Mouse (Mus musculus) testis, adult 2 months (tissue): ENCODE results near the gene Nfs1. TPM values are rescaled to one million over a fixed set of nuclear protein-coding genes. Genes with fewer than 3 reads are reported as not detected.

Experiments
- H3K27ac ChIP-seq: fragments of 200-500 bp; 2 replicates; pipeline ENCODE4 v1.5.1; 2012; ENCODE audit warnings: low read depth, low read length; ENCODE audit not compliant: control insufficient read depth, insufficient read depth
- H3K27me3 ChIP-seq: fragments of 200-500 bp; 2 replicates; pipeline ENCODE4 v1.6.1; 2012; ENCODE audit warnings: mild to moderate bottlenecking, low read length, moderate library complexity; ENCODE audit not compliant: control insufficient read depth, insufficient read depth
- H3K36me3 ChIP-seq: fragments of 200-500 bp; 2 replicates; pipeline ENCODE4 v1.6.1; 2012; ENCODE audit warnings: mild to moderate bottlenecking, low read length; ENCODE audit not compliant: control insufficient read depth, insufficient read depth
- H3K4me1 ChIP-seq: fragments of 200-500 bp; 2 replicates; pipeline ENCODE4 v1.6.1; 2012; ENCODE audit warnings: low read length; ENCODE audit not compliant: control insufficient read depth, insufficient read depth
- H3K4me3 ChIP-seq: fragments of 200-500 bp; 2 replicates; pipeline ENCODE4 v1.5.1; 2012; ENCODE audit warnings: low read depth, mild to moderate bottlenecking, low read length, moderate library complexity, mixed read lengths; ENCODE audit not compliant: control insufficient read depth
- CTCF ChIP-seq: fragments of 200-500 bp; IDR thresholded peaks from 2 replicates; pipeline ENCODE4 v1.5.1; 2012; ENCODE audit warnings: low read depth, mild to moderate bottlenecking, inconsistent platforms, low read length, moderate library complexity; ENCODE audit not compliant: control insufficient read depth, insufficient read depth, insufficient replicate concordance
- POLR2A ChIP-seq: fragments of 200-500 bp; IDR thresholded peaks from 2 replicates; pipeline ENCODE4 v1.6.1; 2012; ENCODE audit warnings: low read depth, mild to moderate bottlenecking, inconsistent platforms, low read length, moderate library complexity; ENCODE audit not compliant: control insufficient read depth
- polyA plus RNA-seq: library from polyadenylated mRNA; depleted of rRNA; stranded (reverse); fragments of >200 nt; gene quantifications from 2 replicates; pipeline ENCODE4 v1.2.3, GENCODE M21; 2012

Gene Nfs1
- polyA plus RNA-seq, 1 experiment, result 42.8 TPM

DNA sequence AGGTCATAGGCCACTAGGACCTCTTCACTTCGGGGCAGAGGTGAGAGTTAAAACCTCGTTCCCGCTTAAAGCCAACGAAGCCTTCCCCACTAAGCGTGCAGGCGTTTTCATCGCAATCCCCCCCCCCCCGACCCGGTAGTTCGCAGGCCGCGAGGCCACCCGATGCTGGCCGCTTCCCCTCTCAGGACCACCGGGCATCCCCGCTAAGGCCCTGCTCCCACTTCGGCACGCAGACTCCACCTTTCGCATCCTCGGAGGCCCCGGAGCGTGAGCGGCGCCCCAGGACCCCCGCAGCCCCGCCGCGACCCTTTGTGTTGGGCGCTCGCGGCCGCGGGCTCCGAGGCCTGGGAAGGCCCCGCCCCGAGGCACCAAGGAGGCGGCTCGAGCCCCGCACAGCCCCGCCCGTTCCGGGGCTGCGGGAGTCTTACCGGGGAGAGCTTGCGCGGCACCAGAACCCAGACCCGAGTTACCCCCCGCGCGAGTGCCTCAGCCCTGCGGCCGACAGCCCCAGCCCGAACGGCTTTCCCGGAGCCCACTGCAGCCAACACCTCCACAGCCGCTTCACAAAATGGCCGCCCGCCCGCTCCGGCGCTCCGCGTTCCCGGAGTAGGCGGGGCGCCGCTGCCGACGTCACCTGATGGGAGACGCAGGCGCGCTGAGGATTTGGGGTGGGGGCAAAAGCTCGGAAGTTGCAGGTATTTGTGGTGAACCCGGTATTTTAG, 32.5 kb downstream of the Nfs1 start, which contains the start of the genes Cpne1 and Rbm12:
Cpne1 (minus strand) TSS at position 608 of the 722 bp plus-strand sequence.
Rbm12 (minus strand) TSS at position 621 of the 722 bp plus-strand sequence.
- H3K4me1 ChIP-seq, result no peaks in the 10 kb centered on the region
- H3K27me3 ChIP-seq, result no peaks in the 10 kb centered on the region
- no peaks in the 10 kb centered on the region for H3K36me3 ChIP-seq
- peak within 1 kb of the TSS; percentile 91 for H3K27ac ChIP-seq
- TF ChIP-seq CTCF (no peak), POLR2A (peak; percentile 66)
- peak within 1 kb of the TSS; percentile 90 for H3K4me3 ChIP-seq

DNA sequence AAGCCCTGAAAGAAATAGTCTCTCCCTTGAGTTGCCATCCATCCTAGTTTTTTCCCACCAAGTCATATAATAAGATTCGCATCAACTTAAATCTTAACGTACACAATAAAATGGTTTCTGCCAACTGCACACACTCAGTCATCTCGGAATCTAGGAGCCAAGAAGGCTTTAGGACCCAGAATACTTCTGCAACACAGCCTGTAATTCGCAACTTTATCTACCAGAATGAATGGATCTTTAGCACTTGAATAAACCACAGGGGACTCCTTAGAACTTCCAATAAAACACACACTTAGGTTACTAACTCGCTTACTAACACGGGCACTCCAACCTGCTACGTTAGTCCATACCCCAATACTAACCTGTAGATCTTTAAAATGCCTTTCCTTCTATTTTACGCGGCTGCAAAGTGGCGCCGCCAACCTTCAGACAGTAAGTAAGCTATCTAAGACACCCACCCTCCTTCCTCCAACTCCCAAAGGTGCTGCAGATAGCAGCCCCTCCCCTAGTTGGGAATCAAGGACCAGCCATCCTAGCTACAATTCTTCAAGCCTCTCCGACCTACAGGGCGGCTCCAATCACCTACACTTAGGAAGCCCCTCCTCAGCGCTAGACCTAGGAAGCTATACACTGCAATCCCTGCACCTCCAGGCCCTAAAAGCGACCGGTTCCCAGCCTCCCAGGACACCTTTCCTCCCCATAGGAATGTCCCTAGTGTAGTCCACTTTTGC, 33.2 kb downstream of the Nfs1 start:
- Histone ChIP-seq H3K36me3 (no peaks in the 10 kb centered on the region), H3K27me3 (no peaks in the 10 kb centered on the region), H3K4me1 (no peaks in the 10 kb centered on the region), H3K27ac (peak overlapping the region; percentile 91), H3K4me3 (peak overlapping the region; percentile 90)
- no peak for TF ChIP-seq POLR2A
- no peak for TF ChIP-seq CTCF

DNA sequence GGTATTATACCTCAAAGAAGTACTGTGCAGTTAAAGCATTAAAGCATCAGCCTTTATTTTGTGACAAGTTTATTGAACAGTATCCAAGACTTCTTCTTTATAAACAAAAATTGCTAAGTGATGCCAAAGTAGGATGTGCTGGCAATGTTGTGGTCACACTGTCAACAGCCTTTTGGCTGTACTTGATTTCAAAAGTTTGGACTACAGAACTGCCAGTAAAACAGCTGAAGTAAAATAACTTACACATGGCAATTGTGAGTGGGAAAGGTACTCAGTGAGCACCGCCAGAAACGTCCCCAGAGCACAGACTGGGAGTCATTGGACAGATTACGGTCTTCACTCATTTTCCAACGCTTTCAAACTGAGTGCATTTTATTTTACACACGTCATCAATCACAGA, 52.1 kb downstream of the Nfs1 start:
- H3K4me1 ChIP-seq, result no peaks in the 10 kb centered on the region
- H3K27me3 ChIP-seq, result no peaks in the 10 kb centered on the region
- no peak overlapping the region for H3K4me3 ChIP-seq
- H3K27ac ChIP-seq, result no peak overlapping the region
- TF ChIP-seq POLR2A (no peak), CTCF (no peak)
- no peaks in the 10 kb centered on the region; the same call in 1 of the 2 replicates for H3K36me3 ChIP-seq

DNA sequence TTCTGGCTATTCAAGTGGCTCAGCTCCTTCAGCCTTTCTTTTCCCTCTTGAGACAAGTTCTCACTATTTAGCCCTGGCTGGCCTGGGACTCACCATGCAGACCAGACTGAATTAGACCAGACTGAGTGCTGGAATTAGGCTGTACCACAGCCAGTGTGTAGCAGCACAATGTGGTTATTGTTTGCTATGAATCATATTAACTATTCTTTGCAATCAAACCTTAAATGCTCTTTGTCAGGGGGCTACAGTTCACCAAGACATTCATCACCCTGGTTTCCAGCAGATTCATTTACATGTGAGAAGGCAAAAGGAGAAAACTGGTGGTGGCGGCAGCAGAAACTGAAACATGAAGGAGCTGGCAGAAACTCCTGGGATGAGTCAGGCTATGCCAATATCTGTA, 54.2 kb downstream of the Nfs1 start:
- TF ChIP-seq CTCF (no peak), POLR2A (no peak)
- Histone ChIP-seq H3K4me1 (no peaks in the 10 kb centered on the region), H3K36me3 (no peaks in the 10 kb centered on the region; the same call in 1 of the 2 replicates), H3K4me3 (no peak overlapping the region), H3K27ac (no peak overlapping the region), H3K27me3 (no peaks in the 10 kb centered on the region)

DNA sequence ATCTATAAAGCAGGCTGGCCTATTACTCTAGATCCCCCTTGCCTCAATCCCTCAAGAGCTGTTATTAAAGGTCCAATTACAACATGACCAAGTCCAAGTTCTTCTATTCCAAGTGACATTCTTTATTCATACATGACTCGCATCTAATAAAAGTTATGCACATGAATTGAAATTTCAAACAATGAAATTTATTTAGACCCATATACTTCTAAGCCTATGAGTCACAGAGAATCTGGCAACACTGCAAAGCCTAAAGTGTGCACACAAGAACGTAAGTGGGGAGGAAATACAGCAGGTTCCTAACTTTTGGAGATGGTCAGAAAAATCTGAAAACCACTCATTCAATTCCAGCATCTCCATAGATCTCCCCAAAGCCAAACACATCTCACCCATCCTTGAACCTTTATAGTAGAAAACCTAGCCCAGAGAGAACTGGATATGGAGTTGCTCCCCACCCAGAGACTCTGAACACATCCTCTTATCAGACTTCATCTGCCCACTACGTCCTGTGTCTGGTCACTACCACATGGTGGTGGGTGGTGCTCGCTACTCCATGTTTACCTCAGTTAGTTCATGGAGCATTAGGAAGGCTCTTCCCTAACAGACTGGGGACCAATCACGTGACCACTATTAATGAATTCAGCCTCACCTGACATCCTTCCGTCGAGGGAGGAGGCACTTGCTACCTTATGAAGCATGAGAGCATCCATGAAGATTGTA, 56.4 kb downstream of the Nfs1 start:
- TF ChIP-seq CTCF, result no peak
- TF ChIP-seq POLR2A, result no peak
- no peaks in the 10 kb centered on the region; the same call in 1 of the 2 replicates for H3K36me3 ChIP-seq
- no peak overlapping the region for H3K4me3 ChIP-seq

DNA sequence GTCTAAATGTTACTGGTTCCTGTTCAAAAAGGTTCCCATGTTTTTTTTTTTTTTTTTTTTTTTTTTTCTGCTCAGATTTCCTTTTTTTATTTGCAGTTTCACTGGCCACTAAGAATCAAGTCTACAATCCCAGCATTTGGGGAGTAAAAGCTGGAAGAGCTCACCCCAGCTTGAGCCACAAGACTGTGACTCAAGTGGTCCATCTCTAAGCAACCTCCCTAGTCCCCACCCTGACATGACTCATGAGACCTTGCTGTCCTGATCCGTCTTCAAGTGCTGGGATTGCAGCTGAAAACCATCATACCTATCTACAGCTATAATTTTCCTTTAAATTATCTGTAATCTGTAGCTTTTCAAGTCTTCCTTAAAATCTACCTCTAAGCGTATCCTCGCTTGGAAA, 59.4 kb downstream of the Nfs1 start:
- H3K27ac ChIP-seq, result no peak overlapping the region
- TF ChIP-seq CTCF (no peak), POLR2A (no peak)
- H3K4me1 ChIP-seq, result no peaks in the 10 kb centered on the region
- no peaks in the 10 kb centered on the region for H3K27me3 ChIP-seq
- H3K4me3 ChIP-seq, result no peak overlapping the region
- no peaks in the 10 kb centered on the region for H3K36me3 ChIP-seq

More for the DNA sequence above, 56.4 kb downstream of the Nfs1 start:
- Histone ChIP-seq H3K27ac (no peak overlapping the region), H3K27me3 (no peaks in the 10 kb centered on the region), H3K4me1 (no peaks in the 10 kb centered on the region)

DNA sequence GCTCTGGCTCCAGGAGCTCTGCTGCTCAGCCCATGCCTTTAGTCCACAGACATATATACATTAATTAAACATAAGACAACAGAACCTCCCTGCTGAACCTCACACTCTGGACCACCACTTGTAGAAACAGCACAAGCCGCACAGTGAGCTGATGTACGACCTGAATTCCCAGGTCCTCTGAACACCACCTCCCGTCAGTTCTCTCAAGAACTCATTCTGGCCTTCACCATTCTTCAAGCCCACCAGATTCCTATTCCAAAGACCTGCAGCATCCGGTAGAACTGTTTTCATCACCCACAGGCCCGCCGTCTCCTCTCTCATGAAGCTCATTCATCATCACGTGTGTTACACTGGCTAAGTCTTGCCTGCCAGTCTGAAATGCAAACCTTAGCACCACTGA, 63.6 kb downstream of the Nfs1 start:
- no peaks in the 10 kb centered on the region for H3K4me1 ChIP-seq
- H3K4me3 ChIP-seq, result no peak overlapping the region
- H3K27me3 ChIP-seq, result no peaks in the 10 kb centered on the region
- H3K36me3 ChIP-seq, result peaks cover 4% of the 10 kb centered on the region; the same call in 1 of the 2 replicates
- TF ChIP-seq CTCF, result no peak
- TF ChIP-seq POLR2A, result no peak
- no peak overlapping the region for H3K27ac ChIP-seq
